Mouse (Mus musculus): ENCODE results near the gene Nos1ap.

- TF ChIP-seq CTCF (conservative IDR thresholded peaks at IDR 0.05; ENCODE audit: insufficient read depth, insufficient read length, low read depth, low read length) (no peak), POLR2A (IDR thresholded peaks at IDR 0.05; ENCODE audit: low read depth, low read length) (no peak)
Measured at GRCm38 (mm10) chr1:170562431-170562830, 27.2 kb downstream of the Nos1ap start.
